Mouse (Mus musculus) liver, embryonic 14.5 days (tissue): ENCODE measurements around the gene Ppfibp1.

Source experiments
- CTCF ChIP-seq: IDR thresholded peaks from 2 replicates; pipeline ENCODE4 v1.5.1; 2016; ENCODE audit warnings: antibody characterized with exemption, low read depth, control low read depth
- EP300 ChIP-seq: IDR thresholded peaks from 2 replicates; pipeline ENCODE4 v1.6.1; 2016; ENCODE audit warnings: antibody characterized with exemption, low read depth

DNA sequence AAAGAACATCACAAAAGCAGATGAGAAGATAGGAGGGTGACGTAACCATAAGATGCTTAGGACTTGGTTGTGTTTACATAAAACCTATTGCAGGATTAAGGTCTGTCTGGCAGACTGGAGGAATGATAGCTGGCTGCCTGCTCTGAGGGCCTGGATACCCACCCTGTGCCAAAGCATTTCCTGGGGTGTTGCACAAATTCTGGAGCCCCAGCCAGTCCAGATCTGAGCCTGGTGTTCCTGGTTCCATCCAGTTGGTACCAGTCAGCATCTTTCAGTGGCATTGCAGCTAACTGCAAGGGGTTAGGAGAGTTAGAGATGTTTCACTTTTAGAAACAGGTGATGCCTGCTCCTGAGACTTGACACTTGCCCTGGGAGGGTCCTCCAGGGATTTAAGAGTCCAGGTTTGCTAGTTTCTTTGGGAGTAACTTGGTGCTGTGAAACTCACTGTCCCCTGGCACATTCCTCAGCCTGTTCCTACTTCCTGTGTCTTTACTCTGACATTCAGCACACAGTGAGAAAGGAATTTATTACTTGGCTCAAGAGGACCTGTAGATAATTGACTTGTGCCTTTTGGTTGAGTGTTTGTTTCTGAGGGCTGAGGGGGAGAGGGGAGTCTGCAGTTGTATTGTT is 90.9 kb downstream of the Ppfibp1 start:
- TF ChIP-seq CTCF (no peak), EP300 (no peak)
